ENCODE assay signal across 18 mouse cellular contexts in genomic region chr3:146741158-146741557, GRCm38 (mm10). TPM values are rescaled to one million over a fixed set of nuclear protein-coding genes. Genes with fewer than 3 reads are reported as not detected.
A peak's percentile ranks its signal among the peaks of the same experiment; 100 is the strongest.
DNase-seq lines count a peak whose midpoint lies in the region; ATAC-seq lines count a peak whose summit lies in the region.
"Had no signal": no experiment of that assay in that cellular context is flagged by ENCODE, and none has a peak within 500 bp of the region (broad histone marks: within the 10 kb centered on the region; RNA-seq: fewer than 3 reads in every experiment).

No protein-coding gene starts in this region.

- no peak for DNase-seq in midbrain, embryonic 11.5 days (ENCODE audit: low spot score, missing footprints)
- no peak for DNase-seq in midbrain, embryonic 10.5 days (ENCODE audit: low spot score)
- DNase-seq in spleen, postnatal 36 days (ENCODE audit: low spot score in 2 of 2): no peak
- DNase-seq in embryo, embryonic 10 days (ENCODE audit: low spot score): no peak
- DNase-seq: cerebellum, postnatal 14 days; gastrocnemius, postnatal 10 days; layer of hippocampus, postnatal 36 days; left cerebral cortex, postnatal 4 days; lung, adult 18-20 months; right cerebral cortex, adult 18-20 months; thymus, postnatal 25 days had no signal

- WGBS in midbrain, embryonic 11.5 days: 95% methylated on average over 5 of the region's 5 CpGs
- 94% methylated on average over 5 of the region's 5 CpGs for WGBS in midbrain, embryonic 10.5 days
- WGBS in hindbrain, embryonic 16.5 days: 96% methylated on average over 5 of the region's 5 CpGs
- 53% methylated on average over 5 of the region's 5 CpGs for WGBS in liver, embryonic 15.5 days (ENCODE audit: insufficient replicate concordance)
- 94% methylated on average over 5 of the region's 5 CpGs for WGBS in midbrain, embryonic 16.5 days

- ATAC-seq in midbrain, embryonic 11.5 days (ENCODE audit: low FRiP score): peak; percentile 35; the same call in 1 of the 2 replicates
- 0 out of 2 replicates have a peak, but pooled peaks have one; percentile 20 for ATAC-seq in hindbrain, embryonic 16.5 days
- ATAC-seq in liver, embryonic 15.5 days (ENCODE audit: insufficient read depth): peak; percentile 88
- ATAC-seq in midbrain, embryonic 16.5 days: 0 out of 2 replicates have a peak, but pooled peaks have one; percentile 25
- ATAC-seq: CD4-positive, CD25-positive, alpha-beta regulatory T cell, adult 4 months had no signal

- H3K4me1 ChIP-seq in midbrain, embryonic 11.5 days (ENCODE audit: control insufficient read depth, insufficient read depth, low read length): no peaks in the 10 kb centered on the region
- no peaks in the 10 kb centered on the region for H3K4me1 ChIP-seq in midbrain, embryonic 10.5 days
- no peaks in the 10 kb centered on the region for H3K4me1 ChIP-seq in hindbrain, embryonic 16.5 days (ENCODE audit: control insufficient read depth, insufficient read depth, low read depth, low read length)
- peaks cover 9% of the 10 kb centered on the region for H3K4me1 ChIP-seq in liver, embryonic 15.5 days (replicated peaks)
- peaks cover 3% of the 10 kb centered on the region; the same call in 1 of the 2 replicates for H3K4me1 ChIP-seq in midbrain, embryonic 16.5 days (ENCODE audit: control insufficient read depth, insufficient read depth, low read length)
- H3K4me1 ChIP-seq: kidney, embryonic 15.5 days had no signal

- H3K27me3 ChIP-seq in midbrain, embryonic 11.5 days (ENCODE audit: control insufficient read depth, insufficient read depth, low read length): no peaks in the 10 kb centered on the region
- H3K27me3 ChIP-seq in midbrain, embryonic 10.5 days (ENCODE audit: low read depth, poor library complexity, severe bottlenecking): no peaks in the 10 kb centered on the region
- H3K27me3 ChIP-seq in hindbrain, embryonic 16.5 days (replicated peaks; ENCODE audit: control insufficient read depth, insufficient read depth, low read length): no peaks in the 10 kb centered on the region
- H3K27me3 ChIP-seq in liver, embryonic 15.5 days: no peaks in the 10 kb centered on the region
- no peaks in the 10 kb centered on the region for H3K27me3 ChIP-seq in midbrain, embryonic 16.5 days (ENCODE audit: control insufficient read depth, insufficient read depth, low read depth, low read length)
- H3K27me3 ChIP-seq: kidney, embryonic 15.5 days had no signal

- peaks cover 6% of the 10 kb centered on the region; the same call in 1 of the 2 replicates for H3K36me3 ChIP-seq in midbrain, embryonic 11.5 days (ENCODE audit: control insufficient read depth, insufficient read depth, low read length)
- peaks cover 78% of the 10 kb centered on the region for H3K36me3 ChIP-seq in midbrain, embryonic 10.5 days
- peaks cover 37% of the 10 kb centered on the region for H3K36me3 ChIP-seq in hindbrain, embryonic 16.5 days (ENCODE audit: control insufficient read depth, insufficient read depth, low read length)
- H3K36me3 ChIP-seq in liver, embryonic 15.5 days (replicated peaks): 0 out of 2 replicates have a peak, but pooled peaks cover 18% of the 10 kb centered on the region
- peaks cover 27% of the 10 kb centered on the region for H3K36me3 ChIP-seq in midbrain, embryonic 16.5 days (ENCODE audit: control insufficient read depth, insufficient read depth, low read length)

- no peak overlapping the region for H3K4me3 ChIP-seq in midbrain, embryonic 11.5 days (ENCODE audit: low read depth, low read length)
- no peak overlapping the region for H3K4me3 ChIP-seq in midbrain, embryonic 10.5 days
- no peak overlapping the region for H3K4me3 ChIP-seq in hindbrain, embryonic 16.5 days (ENCODE audit: low read length)
- H3K4me3 ChIP-seq in liver, embryonic 15.5 days (replicated peaks): no peak overlapping the region
- no peak overlapping the region for H3K4me3 ChIP-seq in midbrain, embryonic 16.5 days (ENCODE audit: low read depth, low read length)
- H3K4me3 ChIP-seq: kidney, embryonic 15.5 days had no signal

- H3K4me2 ChIP-seq in midbrain, embryonic 11.5 days: no peak overlapping the region
- no peak overlapping the region for H3K4me2 ChIP-seq in hindbrain, embryonic 16.5 days (ENCODE audit: low read length)
- H3K4me2 ChIP-seq in liver, embryonic 15.5 days: no peak overlapping the region
- H3K4me2 ChIP-seq in midbrain, embryonic 16.5 days (ENCODE audit: low read length): no peak overlapping the region
- H3K4me2 ChIP-seq: kidney, embryonic 15.5 days had no signal

- H3K27ac ChIP-seq in midbrain, embryonic 11.5 days (ENCODE audit: low read depth, low read length): no peak overlapping the region
- H3K27ac ChIP-seq in midbrain, embryonic 10.5 days (replicated peaks): no peak overlapping the region
- 0 out of 2 replicates have a peak overlapping the region, but pooled peaks have one; percentile 17 for H3K27ac ChIP-seq in hindbrain, embryonic 16.5 days (ENCODE audit: low read depth, low read length)
- no peak overlapping the region; the same call in 1 of the 2 replicates for H3K27ac ChIP-seq in liver, embryonic 15.5 days (replicated peaks)
- H3K27ac ChIP-seq in midbrain, embryonic 16.5 days (ENCODE audit: low read length): peak overlapping the region; percentile 24; the same call in 1 of the 2 replicates
- H3K27ac ChIP-seq: kidney, embryonic 15.5 days had no signal

- H3K9me3 ChIP-seq in midbrain, embryonic 11.5 days (ENCODE audit: control insufficient read depth, low read length): no peaks in the 10 kb centered on the region
- H3K9me3 ChIP-seq in midbrain, embryonic 10.5 days (replicated peaks): no peaks in the 10 kb centered on the region
- H3K9me3 ChIP-seq in hindbrain, embryonic 16.5 days (ENCODE audit: control insufficient read depth, low read length): no peaks in the 10 kb centered on the region
- H3K9me3 ChIP-seq in liver, embryonic 15.5 days (replicated peaks): no peaks in the 10 kb centered on the region
- no peaks in the 10 kb centered on the region for H3K9me3 ChIP-seq in midbrain, embryonic 16.5 days (replicated peaks; ENCODE audit: control insufficient read depth, low read length, poor library complexity, severe bottlenecking)
- H3K9me3 ChIP-seq: G1E; kidney, embryonic 15.5 days had no signal

- no peak overlapping the region for H3K9ac ChIP-seq in midbrain, embryonic 11.5 days (ENCODE audit: low read length)
- no peak overlapping the region for H3K9ac ChIP-seq in hindbrain, embryonic 16.5 days (ENCODE audit: low read depth, low read length)
- no peak overlapping the region for H3K9ac ChIP-seq in liver, embryonic 15.5 days
- no peak overlapping the region for H3K9ac ChIP-seq in midbrain, embryonic 16.5 days (ENCODE audit: low read depth, low read length)
- H3K9ac ChIP-seq: kidney, embryonic 15.5 days had no signal

RNA-seq across cellular contexts. Expression of gene Samd13, which starts 55.8 kb away (rescaled TPM):
- polyA plus RNA-seq in midbrain, embryonic 11.5 days (2014; fragmentation: Nextera tagmentation; extraction: Ambion mirVana): 0.26 and 0.80 TPM in 2 replicates
- 0.72 and 1.5 TPM in 2 replicates for polyA plus RNA-seq in midbrain, embryonic 10.5 days (2016; fragmentation: Nextera tagmentation; extraction: Ambion mirVana)
- polyA plus RNA-seq in hindbrain, embryonic 16.5 days (2015; fragmentation: Nextera tagmentation; extraction: Ambion mirVana): 0.12 and 0.20 TPM in 2 replicates
- polyA plus RNA-seq in liver, embryonic 15.5 days (2015; fragmentation: Nextera tagmentation; extraction: Ambion mirVana): 0.33 and 0.45 TPM in 2 replicates
- polyA plus RNA-seq in midbrain, embryonic 16.5 days (2015; fragmentation: Nextera tagmentation; extraction: Ambion mirVana): 0.41 and 0.59 TPM in 2 replicates
- polyA plus RNA-seq: testis, adult 2 months had no signal

Comparison
In these comparisons a context has a peak if more than half of its experiments do, and no peak if none do; other contexts are left out.
1. H3K27ac ChIP-seq: peak in hindbrain, embryonic 16.5 days (single experiment) and midbrain, embryonic 16.5 days (single experiment); none in midbrain, embryonic 11.5 days (single experiment), midbrain, embryonic 10.5 days (single experiment) and liver, embryonic 15.5 days (single experiment).
2. ATAC-seq: peak in every context shown above with its lines; median percentile 88 in liver, embryonic 15.5 days; 35 in midbrain, embryonic 11.5 days; 25 in midbrain, embryonic 16.5 days; 20 in hindbrain, embryonic 16.5 days.